Mouse (Mus musculus): ENCODE measurements around the gene Mrpl17.

GRCm38 (mm10) chr7:105764331-105764730 lies 46.6 kb downstream of the Mrpl17 start:
- TF ChIP-seq CTCF (conservative IDR thresholded peaks at IDR 0.05; ENCODE audit: low read length) = no peak
- no peak for TF ChIP-seq POU5F1 (IDR thresholded peaks at IDR 0.05; ENCODE audit: borderline replicate concordance, low read length)
- no peak for TF ChIP-seq NANOG (IDR thresholded peaks at IDR 0.05; ENCODE audit: borderline replicate concordance, low read length)
